ENCODE assay signal across 10 mouse cellular contexts in the genomic region with DNA sequence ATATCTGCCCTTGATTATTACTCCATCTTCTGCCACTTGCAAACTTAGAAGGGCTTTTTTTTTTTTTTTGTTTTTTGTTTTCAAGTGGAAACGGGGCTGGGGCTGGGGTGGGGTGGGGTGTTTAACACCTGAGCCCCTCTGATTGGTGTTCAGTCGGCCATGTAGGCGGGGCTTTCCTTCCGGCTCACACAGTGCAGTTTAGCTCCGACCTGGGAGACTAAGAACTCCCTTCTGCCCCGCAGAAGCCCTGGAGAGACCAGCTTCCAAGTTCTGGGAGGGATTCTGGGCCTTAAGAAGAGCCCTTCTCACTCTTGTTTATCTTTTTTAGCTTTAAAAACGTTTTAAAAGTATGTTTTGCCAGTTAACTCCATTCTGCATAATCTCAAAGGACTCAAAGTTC.
A peak's percentile ranks its signal among the peaks of the same experiment; 100 is the strongest.
DNase-seq lines count a peak whose midpoint lies in the region; ATAC-seq and TF ChIP-seq lines count a peak whose summit lies in the region.
"Had no signal": no experiment of that assay in that cellular context is flagged by ENCODE, and none has a peak within 500 bp of the region (broad histone marks: within the 10 kb centered on the region; RNA-seq: fewer than 3 reads in every experiment).

No protein-coding gene starts in this region.

- no peak overlapping the region for H3K9ac ChIP-seq in heart, postnatal 0 days (replicated peaks; ENCODE audit: low read depth, low read length)
- no peak overlapping the region for H3K9ac ChIP-seq in heart, adult 2 months (ENCODE audit: low read depth, low read length)
- no peak overlapping the region for H3K9ac ChIP-seq in kidney, postnatal 0 days (ENCODE audit: low read depth, low read length)
- H3K9ac ChIP-seq in stomach, embryonic 14.5 days (replicated peaks; ENCODE audit: low read depth, low read length) = no peak overlapping the region
- H3K9ac ChIP-seq: midbrain, embryonic 12.5 days had no signal

- peak overlapping the region; percentile 42; the same call in 1 of the 2 replicates for H3K4me2 ChIP-seq in heart, postnatal 0 days (ENCODE audit: low read depth, low read length)
- peak overlapping the region; percentile 18 for H3K4me2 ChIP-seq in kidney, postnatal 0 days (ENCODE audit: low read length)
- H3K4me2 ChIP-seq in stomach, embryonic 14.5 days (replicated peaks; ENCODE audit: low read depth, low read length) = peak overlapping the region; percentile 18; the same call in 1 of the 2 replicates
- H3K4me2 ChIP-seq: midbrain, embryonic 12.5 days had no signal

- H3K36me3 ChIP-seq in heart, postnatal 0 days (replicated peaks; ENCODE audit: control insufficient read depth, insufficient read depth, low read length) = no peaks in the 10 kb centered on the region
- no peaks in the 10 kb centered on the region for H3K36me3 ChIP-seq in heart, adult 2 months (ENCODE audit: control insufficient read depth, insufficient read depth, low read length)
- H3K36me3 ChIP-seq in kidney, postnatal 0 days (ENCODE audit: insufficient read depth, low read length) = no peaks in the 10 kb centered on the region
- H3K36me3 ChIP-seq in stomach, embryonic 14.5 days (ENCODE audit: control insufficient read depth, insufficient read depth, low read length) = no peaks in the 10 kb centered on the region
- H3K36me3 ChIP-seq: midbrain, embryonic 12.5 days had no signal

- no peak for DNase-seq in heart, postnatal 0 days (ENCODE audit: low spot score)
- DNase-seq in heart, adult 2 months = no peak
- peak; percentile 70 for DNase-seq in R1 (ENCODE audit: low read depth, low spot score)
- no peak for DNase-seq in kidney, postnatal 0 days (ENCODE audit: low spot score)
- no peak for DNase-seq in gastrocnemius, postnatal 36 days
- DNase-seq in ovary, postnatal 10 days (ENCODE audit: low spot score) = no peak
- DNase-seq in gastrocnemius, postnatal 10 days = no peak
- DNase-seq: right cerebral cortex, adult 18-20 months had no signal

- TF ChIP-seq POLR2A in heart, adult 2 months (IDR thresholded peaks at IDR 0.05; ENCODE audit: insufficient read depth, low read depth, low read length) = no peak

- no peaks in the 10 kb centered on the region for H3K9me3 ChIP-seq in heart, postnatal 0 days (replicated peaks; ENCODE audit: control insufficient read depth, low read length)
- H3K9me3 ChIP-seq in kidney, postnatal 0 days (replicated peaks; ENCODE audit: low read length) = no peaks in the 10 kb centered on the region
- no peaks in the 10 kb centered on the region for H3K9me3 ChIP-seq in stomach, embryonic 14.5 days (ENCODE audit: control insufficient read depth, low read depth, low read length)
- H3K9me3 ChIP-seq: midbrain, embryonic 12.5 days had no signal

- 12% methylated on average over 7 of the region's 7 CpGs for WGBS in heart, postnatal 0 days
- WGBS in heart, adult 2 months = 11% methylated on average over 7 of the region's 7 CpGs
- WGBS in kidney, postnatal 0 days = 13% methylated on average over 7 of the region's 7 CpGs
- 9% methylated on average over 7 of the region's 7 CpGs for WGBS in stomach, embryonic 14.5 days

- TF ChIP-seq CTCF in heart, postnatal 0 days (IDR thresholded peaks at IDR 0.05; ENCODE audit: low read depth) = no peak
- TF ChIP-seq CTCF in heart, adult 2 months (IDR thresholded peaks at IDR 0.05) = no peak
- TF ChIP-seq CTCF in kidney, postnatal 0 days (IDR thresholded peaks at IDR 0.05; ENCODE audit: low read depth) = no peak

- H3K27ac ChIP-seq in heart, postnatal 0 days (ENCODE audit: low read depth) = no peak overlapping the region
- H3K27ac ChIP-seq in heart, adult 2 months = no peak overlapping the region
- no peak overlapping the region for H3K27ac ChIP-seq in kidney, postnatal 0 days
- peak overlapping the region; percentile 46; the same call in 1 of the 2 replicates for H3K27ac ChIP-seq in stomach, embryonic 14.5 days (ENCODE audit: low read length)
- H3K27ac ChIP-seq: midbrain, embryonic 12.5 days had no signal

- no peaks in the 10 kb centered on the region for H3K4me1 ChIP-seq in heart, postnatal 0 days (ENCODE audit: control insufficient read depth, insufficient read depth)
- H3K4me1 ChIP-seq in heart, adult 2 months (ENCODE audit: control insufficient read depth, insufficient read depth, low read length) = no peaks in the 10 kb centered on the region
- H3K4me1 ChIP-seq in kidney, postnatal 0 days (replicated peaks; ENCODE audit: insufficient read depth, low read length) = peaks cover 11% of the 10 kb centered on the region; the same call in 1 of the 2 replicates
- H3K4me1 ChIP-seq in stomach, embryonic 14.5 days (ENCODE audit: control insufficient read depth, insufficient read depth, low read length) = peaks cover 39% of the 10 kb centered on the region

- no peak for TF ChIP-seq EP300 in heart, postnatal 0 days (IDR thresholded peaks at IDR 0.05; ENCODE audit: low read depth)
- no peak for TF ChIP-seq EP300 in heart, adult 2 months (IDR thresholded peaks at IDR 0.05; ENCODE audit: insufficient read depth, low read depth, low read length)

- no peaks in the 10 kb centered on the region for H3K79me2 ChIP-seq in heart, adult 2 months (replicated peaks; ENCODE audit: control insufficient read depth, insufficient read depth, low read length)

- no peak overlapping the region for H3K4me3 ChIP-seq in heart, postnatal 0 days (ENCODE audit: low read depth, low read length)
- no peak overlapping the region for H3K4me3 ChIP-seq in heart, adult 2 months
- H3K4me3 ChIP-seq in kidney, postnatal 0 days (replicated peaks; ENCODE audit: low read depth, low read length) = no peak overlapping the region
- H3K4me3 ChIP-seq in stomach, embryonic 14.5 days (ENCODE audit: low read depth, low read length) = no peak overlapping the region
- H3K4me3 ChIP-seq: midbrain, embryonic 12.5 days had no signal

- no peaks in the 10 kb centered on the region for H3K27me3 ChIP-seq in heart, postnatal 0 days (ENCODE audit: control insufficient read depth, insufficient read depth, low read length)
- no peaks in the 10 kb centered on the region for H3K27me3 ChIP-seq in heart, adult 2 months (ENCODE audit: control insufficient read depth, insufficient read depth, low read length)
- no peaks in the 10 kb centered on the region for H3K27me3 ChIP-seq in kidney, postnatal 0 days (ENCODE audit: insufficient read depth, low read length)
- H3K27me3 ChIP-seq in stomach, embryonic 14.5 days (ENCODE audit: control insufficient read depth, insufficient read depth, low read length) = no peaks in the 10 kb centered on the region
- H3K27me3 ChIP-seq: midbrain, embryonic 12.5 days had no signal

- no peak for ATAC-seq in heart, postnatal 0 days (ENCODE audit: insufficient read depth, low read depth)
- ATAC-seq in kidney, postnatal 0 days (replicated peaks; ENCODE audit: low FRiP score, low read depth) = no peak
- 0 out of 2 replicates have a peak, but pooled peaks have one; percentile 60 for ATAC-seq in stomach, embryonic 14.5 days (ENCODE audit: insufficient number of reproducible peaks, insufficient read depth, low FRiP score, low read depth)

- intact Hi-C loops in heart, adult 2 months (cut with DNase I) = no loop called here
- intact Hi-C loops in gastrocnemius, postnatal 36 days (cut with DNase I) = no loop called here
